ENCODE assay signal across 16 mouse cellular contexts in the genomic region with DNA sequence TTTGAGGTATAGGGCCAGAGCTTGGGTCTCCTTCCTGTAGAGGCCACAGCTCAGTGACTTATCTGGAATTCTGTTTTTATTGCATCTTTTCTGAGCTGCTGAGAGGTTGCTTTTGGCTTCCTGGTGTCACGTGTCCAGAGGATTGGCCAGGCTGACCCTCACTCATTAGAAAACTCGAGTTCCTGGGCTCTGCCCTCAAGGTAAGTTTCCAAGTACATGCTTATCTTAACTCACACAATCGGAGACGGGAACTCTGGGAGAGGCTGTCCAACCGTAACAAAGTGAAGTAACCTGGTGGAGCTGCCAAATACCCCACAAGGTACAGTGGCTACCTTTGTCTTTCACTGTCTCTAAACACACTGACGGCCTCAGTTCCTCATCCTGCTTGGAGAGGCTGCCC.
"Had no signal": no experiment of that assay in that cellular context is flagged by ENCODE, and none has a peak within 500 bp of the region (broad histone marks: within the 10 kb centered on the region; RNA-seq: fewer than 3 reads in every experiment).

No protein-coding gene starts in this region.

- H3K4me3 ChIP-seq: liver, embryonic 13.5 days; neural tube, embryonic 12.5 days; neural tube, embryonic 15.5 days had no signal

- H3K9ac ChIP-seq: liver, embryonic 13.5 days; neural tube, embryonic 12.5 days; neural tube, embryonic 15.5 days had no signal

- H3K4me1 ChIP-seq: liver, embryonic 13.5 days had no signal

- H3K9me3 ChIP-seq: liver, embryonic 13.5 days; neural tube, embryonic 12.5 days; neural tube, embryonic 15.5 days had no signal

- H3K27me3 ChIP-seq: liver, embryonic 13.5 days; neural tube, embryonic 12.5 days; neural tube, embryonic 15.5 days had no signal

- DNase-seq: kidney, postnatal 10 days; liver, embryonic 13.5 days; lung, adult 2 months; lung, postnatal 14 days; lung, postnatal 4 days; midbrain, embryonic 14.5 days; right cerebral cortex, adult 18-20 months; right cerebral cortex, postnatal 14 days; right cerebral cortex, postnatal 4 days; thymus, adult 2 months; thymus, postnatal 14 days; thymus, postnatal 4 days had no signal

- H3K4me2 ChIP-seq: liver, embryonic 13.5 days; midbrain, embryonic 11.5 days; neural tube, embryonic 12.5 days; neural tube, embryonic 15.5 days had no signal

- H3K27ac ChIP-seq: liver, embryonic 13.5 days; neural tube, embryonic 12.5 days; neural tube, embryonic 15.5 days; stomach, postnatal 0 days had no signal

- H3K36me3 ChIP-seq: liver, embryonic 13.5 days; neural tube, embryonic 12.5 days; neural tube, embryonic 15.5 days had no signal
